Mouse (Mus musculus) embryonic facial prominence, embryonic 14.5 days (tissue): ENCODE data around the gene Tirap. TPM values are rescaled to one million over a fixed set of nuclear protein-coding genes. Genes with fewer than 3 reads are reported as not detected.

Experiments used
- ATAC-seq: fragments of 200-750 bp; cut with Nextera tagmentation; 2 replicates; pipeline ENCODE4 v1.8.0; 2017; ENCODE audit warnings: low read depth, moderate number of reproducible peaks, moderate TSS enrichment
- DNase-seq: peaks from one replicate; pipeline ENCODE4 v3.0.0-alpha.2; 2015; ENCODE audit warnings: low spot score
- H3K27ac ChIP-seq: fragments of 300-500 bp; sonication (generic); replicated peaks from 2 replicates; pipeline ENCODE4 v1.5.1; 2014; ENCODE audit warnings: low read depth, mild to moderate bottlenecking, low read length, moderate library complexity
- H3K27me3 ChIP-seq: fragments of 300-500 bp; sonication (generic); replicated peaks from 2 replicates; pipeline ENCODE4 v1.6.1; 2014; ENCODE audit warnings: low read length; ENCODE audit not compliant: control insufficient read depth, insufficient read depth
- H3K36me3 ChIP-seq: fragments of 300-500 bp; sonication (generic); 2 replicates; pipeline ENCODE4 v1.6.1; 2014; ENCODE audit warnings: low read length, mixed read lengths; ENCODE audit not compliant: control insufficient read depth, insufficient read depth
- H3K4me1 ChIP-seq: fragments of 300-500 bp; sonication (generic); 2 replicates; pipeline ENCODE4 v1.6.1; 2014; ENCODE audit warnings: antibody characterized with exemption, low read length; ENCODE audit not compliant: control insufficient read depth, insufficient read depth
- H3K4me2 ChIP-seq: fragments of 300-500 bp; sonication (generic); 2 replicates; pipeline ENCODE4 v1.6.1; 2014; ENCODE audit warnings: low read depth, mild to moderate bottlenecking, low read length, moderate library complexity, mixed read lengths
- H3K4me3 ChIP-seq: fragments of 300-500 bp; sonication (generic); 2 replicates; pipeline ENCODE4 v1.5.1; 2014; ENCODE audit warnings: low read depth, mild to moderate bottlenecking, low read length
- H3K9ac ChIP-seq: fragments of 300-500 bp; sonication (generic); 2 replicates; pipeline ENCODE4 v1.6.1; 2014; ENCODE audit warnings: low read depth, mild to moderate bottlenecking, low read length, moderate library complexity, mixed read lengths
- H3K9me3 ChIP-seq: fragments of 300-500 bp; sonication (generic); 2 replicates; pipeline ENCODE4 v1.6.1; 2016; ENCODE audit warnings: low read length; ENCODE audit not compliant: control insufficient read depth
- WGBS: fragments of 180-500 bp; shearing (Covaris S2); extraction: QIAGEN DNeasy Blood & Tissue Kit; methylation state at CpG from one replicate; pipeline ENCODE4 v1.1.7; 2014; 5-methylcytosine and 5-hydroxymethylcytosine counted together
- polyA plus RNA-seq: library from polyadenylated mRNA; unstranded; fragments of >200 nt; fragmentation: Nextera tagmentation; extraction: Ambion mirVana; gene quantifications from 2 replicates; pipeline ENCODE4 v1.2.1, GENCODE M21; 2014

Gene Tirap
- polyA plus RNA-seq, 1 experiment from 2014 or later: 10.0 TPM

GRCm38 (mm10) chr9:35164142-35164874 lies 35.8 kb downstream of the Tirap start:
- Histone ChIP-seq H3K4me2 (no peak overlapping the region), H3K27ac (no peak overlapping the region), H3K9me3 (no peaks in the 10 kb centered on the region), H3K9ac (no peak overlapping the region), H3K4me3 (no peak overlapping the region), H3K27me3 (no peaks in the 10 kb centered on the region), H3K36me3 (0 out of 2 replicates have a peak, but pooled peaks cover 5% of the 10 kb centered on the region), H3K4me1 (no peaks in the 10 kb centered on the region)
- no peak for DNase-seq
- WGBS: 81% methylated on average over 5 of the region's 5 CpGs
- no peak for ATAC-seq

GRCm38 (mm10) chr9:35163011-35163690 lies 36.9 kb downstream of the Tirap start:
- WGBS: 91% methylated on average over 11 of the region's 11 CpGs
- no peak for ATAC-seq
- no peak overlapping the region for H3K27ac ChIP-seq

GRCm38 (mm10) chr9:35161721-35162120 lies 38.4 kb downstream of the Tirap start:
- H3K9me3 ChIP-seq: no peaks in the 10 kb centered on the region
- H3K4me2 ChIP-seq: no peak overlapping the region
- H3K27ac ChIP-seq: no peak overlapping the region
- ATAC-seq: no peak
- 0 out of 2 replicates have a peak, but pooled peaks cover 5% of the 10 kb centered on the region for H3K36me3 ChIP-seq
- H3K4me3 ChIP-seq: no peak overlapping the region
- no peak for DNase-seq
- peaks cover 2% of the 10 kb centered on the region; the same call in 1 of the 2 replicates for H3K4me1 ChIP-seq
- no peaks in the 10 kb centered on the region for H3K27me3 ChIP-seq
- 88% methylated on average over 7 of the region's 7 CpGs for WGBS
- no peak overlapping the region for H3K9ac ChIP-seq

More at GRCm38 (mm10) chr9:35163011-35163690, 36.9 kb downstream of the Tirap start:
- H3K36me3 ChIP-seq: 0 out of 2 replicates have a peak, but pooled peaks cover 5% of the 10 kb centered on the region
- no peaks in the 10 kb centered on the region for H3K9me3 ChIP-seq
- H3K9ac ChIP-seq: no peak overlapping the region
- no peak overlapping the region for H3K4me3 ChIP-seq
- no peak overlapping the region for H3K4me2 ChIP-seq
- DNase-seq: no peak
- no peaks in the 10 kb centered on the region for H3K27me3 ChIP-seq
- H3K4me1 ChIP-seq: no peaks in the 10 kb centered on the region

GRCm38 (mm10) chr9:35160662-35161061 lies 39.4 kb downstream of the Tirap start:
- no peak for DNase-seq
- Histone ChIP-seq H3K4me3 (no peak overlapping the region), H3K9me3 (no peaks in the 10 kb centered on the region), H3K9ac (no peak overlapping the region), H3K36me3 (0 out of 2 replicates have a peak, but pooled peaks cover 5% of the 10 kb centered on the region), H3K4me2 (no peak overlapping the region), H3K27me3 (no peaks in the 10 kb centered on the region), H3K27ac (no peak overlapping the region), H3K4me1 (peaks cover 8% of the 10 kb centered on the region)
- 60% methylated on average over 2 of the region's 2 CpGs for WGBS
- ATAC-seq: no peak

- Histone ChIP-seq H3K4me3 (no peak overlapping the region), H3K9me3 (no peaks in the 10 kb centered on the region), H3K9ac (no peak overlapping the region), H3K4me1 (peaks cover 8% of the 10 kb centered on the region), H3K36me3 (0 out of 2 replicates have a peak, but pooled peaks cover 5% of the 10 kb centered on the region), H3K27ac (no peak overlapping the region), H3K4me2 (no peak overlapping the region), H3K27me3 (no peaks in the 10 kb centered on the region)
- WGBS: 63% methylated on average over 3 of the region's 3 CpGs
- DNase-seq (no peak), ATAC-seq (no peak)
Measured at GRCm38 (mm10) chr9:35158477-35158876, 41.6 kb downstream of the Tirap start.

GRCm38 (mm10) chr9:35156862-35157261 lies 43.2 kb downstream of the Tirap start:
- H3K36me3 ChIP-seq: no peaks in the 10 kb centered on the region
- H3K4me2 ChIP-seq: no peak overlapping the region
- no peak overlapping the region for H3K9ac ChIP-seq
- DNase-seq: no peak
- no peaks in the 10 kb centered on the region for H3K9me3 ChIP-seq
- ATAC-seq: no peak; the same call in 1 of the 2 replicates
- H3K4me3 ChIP-seq: no peak overlapping the region
- H3K27ac ChIP-seq: peak overlapping the region; percentile 73
- no peaks in the 10 kb centered on the region for H3K27me3 ChIP-seq
- H3K4me1 ChIP-seq: peaks cover 8% of the 10 kb centered on the region
- 77% methylated on average over 4 of the region's 4 CpGs for WGBS

GRCm38 (mm10) chr9:35156002-35156710 lies 43.9 kb downstream of the Tirap start:
- ATAC-seq (peak; percentile 86), DNase-seq (peak; percentile 84)
- no peaks in the 10 kb centered on the region for H3K27me3 ChIP-seq
- H3K27ac ChIP-seq: peak overlapping the region; percentile 73
- no peaks in the 10 kb centered on the region for H3K9me3 ChIP-seq
- H3K4me1 ChIP-seq: peaks cover 8% of the 10 kb centered on the region
- no peaks in the 10 kb centered on the region for H3K36me3 ChIP-seq
- WGBS: 69% methylated on average over 5 of the region's 5 CpGs
- H3K4me3 ChIP-seq: no peak overlapping the region
- no peak overlapping the region for H3K4me2 ChIP-seq
- H3K9ac ChIP-seq: no peak overlapping the region

GRCm38 (mm10) chr9:35152923-35153322 lies 47.2 kb downstream of the Tirap start:
- no peaks in the 10 kb centered on the region for H3K27me3 ChIP-seq
- no peak overlapping the region for H3K27ac ChIP-seq
- H3K36me3 ChIP-seq: no peaks in the 10 kb centered on the region
- H3K4me1 ChIP-seq: peaks cover 8% of the 10 kb centered on the region
- WGBS: 79% methylated on average over 1 of the region's 1 CpGs
- no peak overlapping the region for H3K4me3 ChIP-seq
- DNase-seq (no peak), ATAC-seq (no peak)
- H3K9me3 ChIP-seq: no peaks in the 10 kb centered on the region
- H3K4me2 ChIP-seq: no peak overlapping the region
- H3K9ac ChIP-seq: no peak overlapping the region
